ENCODE assay signal across 8 mouse cellular contexts in genomic region chr1:189006826-189007225, GRCm38 (mm10). TPM values are rescaled to one million over a fixed set of nuclear protein-coding genes. Genes with fewer than 3 reads are reported as not detected.
A peak's percentile ranks its signal among the peaks of the same experiment; 100 is the strongest.
DNase-seq lines count a peak whose midpoint lies in the region; ATAC-seq and TF ChIP-seq lines count a peak whose summit lies in the region.

No protein-coding gene starts in this region.

- no peaks in the 10 kb centered on the region for H3K27me3 ChIP-seq in lung, embryonic 14.5 days (ENCODE audit: insufficient read depth, low read length)
- no peaks in the 10 kb centered on the region for H3K27me3 ChIP-seq in embryonic facial prominence, embryonic 11.5 days (ENCODE audit: control insufficient read depth, insufficient read depth, low read length)
- H3K27me3 ChIP-seq in hindbrain, embryonic 14.5 days (ENCODE audit: control insufficient read depth, insufficient read depth, low read length): no peaks in the 10 kb centered on the region

- 2% methylated on average over 7 of the region's 7 CpGs for WGBS in lung, embryonic 14.5 days
- 2% methylated on average over 7 of the region's 7 CpGs for WGBS in embryonic facial prominence, embryonic 11.5 days
- WGBS in hindbrain, embryonic 14.5 days: 2% methylated on average over 7 of the region's 7 CpGs

- H3K9ac ChIP-seq in lung, embryonic 14.5 days: peak overlapping the region; percentile 92
- peak overlapping the region; percentile 95 for H3K9ac ChIP-seq in embryonic facial prominence, embryonic 11.5 days (replicated peaks; ENCODE audit: low read length)
- H3K9ac ChIP-seq in hindbrain, embryonic 14.5 days: peak overlapping the region; percentile 96

- ATAC-seq in lung, embryonic 14.5 days (ENCODE audit: insufficient read depth): peak; percentile 25; the same call in 1 of the 2 replicates
- peak; percentile 14; the same call in 1 of the 2 replicates for ATAC-seq in embryonic facial prominence, embryonic 11.5 days (replicated peaks; ENCODE audit: insufficient number of reproducible peaks, low FRiP score, low TSS enrichment, low read depth)
- no peak for ATAC-seq in hindbrain, embryonic 14.5 days (ENCODE audit: low FRiP score)
- peak; percentile 22 for ATAC-seq in megakaryocyte-erythroid progenitor cell, adult 5-6 weeks (replicated peaks; ENCODE audit: low FRiP score, low TSS enrichment, poor library complexity, severe bottlenecking)

- H3K4me2 ChIP-seq in lung, embryonic 14.5 days: peak overlapping the region; percentile 79
- H3K4me2 ChIP-seq in embryonic facial prominence, embryonic 11.5 days (ENCODE audit: low read depth, low read length): peak overlapping the region; percentile 87
- H3K4me2 ChIP-seq in hindbrain, embryonic 14.5 days (replicated peaks): peak overlapping the region; percentile 97

- H3K4me1 ChIP-seq in lung, embryonic 14.5 days (ENCODE audit: insufficient read depth): peaks cover 14% of the 10 kb centered on the region; the same call in 1 of the 2 replicates
- no peaks in the 10 kb centered on the region for H3K4me1 ChIP-seq in embryonic facial prominence, embryonic 11.5 days (ENCODE audit: control insufficient read depth, insufficient read depth, low read length)
- H3K4me1 ChIP-seq in hindbrain, embryonic 14.5 days (replicated peaks; ENCODE audit: control insufficient read depth, insufficient read depth, low read length): peaks cover 27% of the 10 kb centered on the region

- H3K9me3 ChIP-seq in lung, embryonic 14.5 days (ENCODE audit: low read depth, low read length): no peaks in the 10 kb centered on the region
- no peaks in the 10 kb centered on the region for H3K9me3 ChIP-seq in embryonic facial prominence, embryonic 11.5 days (replicated peaks; ENCODE audit: control insufficient read depth, low read length)
- no peaks in the 10 kb centered on the region for H3K9me3 ChIP-seq in hindbrain, embryonic 14.5 days (ENCODE audit: control insufficient read depth, low read length)

- no peak for TF ChIP-seq CTCF in lung, embryonic 14.5 days (IDR thresholded peaks at IDR 0.05; ENCODE audit: low read depth)

- intact Hi-C loops in left cerebral cortex, postnatal 10 days (cut with DNase I): no loop called here

- peak; percentile 46 for DNase-seq in lung, embryonic 14.5 days
- no peak for DNase-seq in lung, postnatal 14 days
- no peak for DNase-seq in embryonic facial prominence, embryonic 11.5 days (ENCODE audit: low spot score)
- DNase-seq in hindbrain, embryonic 14.5 days (ENCODE audit: low spot score): no peak
- no peak for DNase-seq in layer of hippocampus, postnatal 14 days (ENCODE audit: low spot score in 2 of 2)
- no peak for DNase-seq in left cerebral cortex, adult 11 months (ENCODE audit: low spot score)
- DNase-seq in left cerebral cortex, postnatal 10 days (ENCODE audit: extremely low spot score in 1 of 2, low spot score in 2 of 2): no peak

- peak overlapping the region; percentile 91 for H3K4me3 ChIP-seq in lung, embryonic 14.5 days (ENCODE audit: low read depth, low read length)
- peak overlapping the region; percentile 96 for H3K4me3 ChIP-seq in embryonic facial prominence, embryonic 11.5 days (ENCODE audit: low read depth, low read length)
- H3K4me3 ChIP-seq in hindbrain, embryonic 14.5 days (replicated peaks; ENCODE audit: low read length): peak overlapping the region; percentile 96

- peaks cover 3% of the 10 kb centered on the region; the same call in 1 of the 2 replicates for H3K36me3 ChIP-seq in lung, embryonic 14.5 days (ENCODE audit: insufficient read depth)
- H3K36me3 ChIP-seq in embryonic facial prominence, embryonic 11.5 days (replicated peaks; ENCODE audit: control insufficient read depth, insufficient read depth, low read depth, low read length): no peaks in the 10 kb centered on the region
- no peaks in the 10 kb centered on the region for H3K36me3 ChIP-seq in hindbrain, embryonic 14.5 days (replicated peaks; ENCODE audit: control insufficient read depth, insufficient read depth)

- no peak overlapping the region for H3K27ac ChIP-seq in lung, embryonic 14.5 days (ENCODE audit: low read depth)
- no peak overlapping the region for H3K27ac ChIP-seq in embryonic facial prominence, embryonic 11.5 days (replicated peaks; ENCODE audit: low read depth, low read length)
- no peak overlapping the region for H3K27ac ChIP-seq in hindbrain, embryonic 14.5 days

RNA-seq across cellular contexts. Expression of gene Kctd3, which starts 0.8 kb away (rescaled TPM):
- 38.7 and 45.9 TPM in 2 replicates for polyA plus RNA-seq in lung, embryonic 14.5 days (2014; fragmentation: Nextera tagmentation; extraction: Ambion mirVana)
- polyA plus RNA-seq in embryonic facial prominence, embryonic 11.5 days (2014; fragmentation: Nextera tagmentation; extraction: Ambion mirVana): 35.5 and 36.9 TPM in 2 replicates
- polyA plus RNA-seq in hindbrain, embryonic 14.5 days (2014; fragmentation: Nextera tagmentation; extraction: Ambion mirVana): 54.1 and 56.2 TPM in 2 replicates
- total RNA-seq in megakaryocyte-erythroid progenitor cell, adult 5-6 weeks (2014; fragmentation: Nextera tagmentation): 25.1 and 27.4 TPM in 2 replicates
- total RNA-seq in megakaryocyte-erythroid progenitor cell, adult 5-6 weeks (2017): 17.7 and 37.2 TPM in 2 replicates
- total RNA-seq in layer of hippocampus, postnatal 14 days (2021): 100 to 1,000 TPM; 103 to 109 TPM
- total RNA-seq in left cerebral cortex, postnatal 10 days (2021): 100 to 1,000 TPM; 120 to 122 TPM
